Mouse (Mus musculus) forebrain, embryonic 13.5 days (tissue): ENCODE measurements around the gene Crtc1. TPM values are rescaled to one million over a fixed set of nuclear protein-coding genes. Genes with fewer than 3 reads are reported as not detected.

Experiments
- ATAC-seq: fragments of 200-750 bp; cut with Nextera tagmentation; 2 replicates; pipeline ENCODE4 v1.8.0; 2017
- H3K27ac ChIP-seq: fragments of 300-500 bp; sonication (generic); 2 replicates; pipeline ENCODE4 v1.5.1; 2015; ENCODE audit warnings: inconsistent platforms, mild to moderate bottlenecking, moderate library complexity
- H3K27me3 ChIP-seq: fragments of 300-500 bp; sonication (generic); 2 replicates; pipeline ENCODE4 v1.6.1; 2015; ENCODE audit warnings: mild to moderate bottlenecking, inconsistent platforms
- H3K36me3 ChIP-seq: fragments of 300-500 bp; sonication (generic); 2 replicates; pipeline ENCODE4 v1.6.1; 2015; ENCODE audit warnings: mild to moderate bottlenecking, inconsistent platforms; ENCODE audit not compliant: poor library complexity, severe bottlenecking
- H3K4me1 ChIP-seq: fragments of 300-500 bp; sonication (generic); 2 replicates; pipeline ENCODE4 v1.6.1; 2015; ENCODE audit warnings: inconsistent platforms
- H3K4me2 ChIP-seq: fragments of 300-500 bp; sonication (generic); 2 replicates; pipeline ENCODE4 v1.6.1; 2015; ENCODE audit warnings: inconsistent platforms, mild to moderate bottlenecking, moderate library complexity
- H3K4me3 ChIP-seq: fragments of 300-500 bp; sonication (generic); 2 replicates; pipeline ENCODE4 v1.5.1; 2015; ENCODE audit warnings: mild to moderate bottlenecking, inconsistent platforms
- H3K9ac ChIP-seq: fragments of 300-500 bp; sonication (generic); 2 replicates; pipeline ENCODE4 v1.6.1; 2015; ENCODE audit warnings: mild to moderate bottlenecking, inconsistent platforms
- H3K9me3 ChIP-seq: fragments of 300-500 bp; sonication (generic); replicated peaks from 2 replicates; pipeline ENCODE4 v1.6.1; 2016; ENCODE audit warnings: inconsistent platforms
- WGBS: fragments of 180-500 bp; shearing (Covaris S2); methylation state at CpG from one replicate; pipeline ENCODE4 v1.1.7; 2015; 5-methylcytosine and 5-hydroxymethylcytosine counted together
- polyA plus RNA-seq: library from polyadenylated mRNA; unstranded; fragments of >200 nt; fragmentation: Nextera tagmentation; extraction: Ambion mirVana; gene quantifications from 2 replicates; pipeline ENCODE4 v1.2.1, GENCODE M21; 2015

Gene Crtc1
- polyA plus RNA-seq, 1 experiment from 2014 or later, result 23.4 TPM

GRCm38 (mm10) chr8:70460606-70461005, 21.2 kb upstream of the Crtc1 start:
- WGBS, result 84% methylated on average over 9 of the region's 9 CpGs
- Histone ChIP-seq H3K4me1 (peaks cover 6% of the 10 kb centered on the region; the same call in 1 of the 2 replicates), H3K27me3 (no peaks in the 10 kb centered on the region), H3K9ac (no peak overlapping the region), H3K36me3 (0 out of 2 replicates have a peak, but pooled peaks cover 6% of the 10 kb centered on the region), H3K4me2 (no peak overlapping the region), H3K9me3 (no peaks in the 10 kb centered on the region; the same call in 1 of the 2 replicates), H3K4me3 (no peak overlapping the region), H3K27ac (no peak overlapping the region)
- no peak for ATAC-seq

DNA sequence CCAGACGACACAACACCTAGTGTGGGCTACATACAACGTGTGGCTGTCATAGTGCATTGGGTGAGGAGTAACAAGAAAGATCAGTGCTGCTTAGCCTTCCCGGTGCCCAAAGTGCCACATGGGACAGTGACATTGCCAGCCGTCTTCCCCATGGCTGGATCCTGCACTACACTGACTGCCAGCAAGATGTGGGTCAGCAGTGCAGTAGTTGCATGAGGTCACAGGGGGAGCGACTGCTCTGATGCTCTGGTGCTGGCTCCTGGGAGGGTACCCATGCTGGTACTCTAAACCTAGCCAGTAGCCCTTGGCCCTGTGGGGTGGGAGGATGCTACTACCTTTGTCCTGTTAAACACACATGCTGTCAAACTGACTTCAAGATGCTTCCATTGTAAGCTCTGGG, 20.8 kb upstream of the Crtc1 start:
- Histone ChIP-seq H3K27me3 (no peaks in the 10 kb centered on the region), H3K36me3 (0 out of 2 replicates have a peak, but pooled peaks cover 6% of the 10 kb centered on the region), H3K4me3 (no peak overlapping the region), H3K27ac (no peak overlapping the region), H3K4me2 (no peak overlapping the region), H3K9ac (no peak overlapping the region), H3K4me1 (peaks cover 6% of the 10 kb centered on the region; the same call in 1 of the 2 replicates), H3K9me3 (no peaks in the 10 kb centered on the region; the same call in 1 of the 2 replicates)
- no peak for ATAC-seq
- 87% methylated on average over 5 of the region's 5 CpGs for WGBS

- Histone ChIP-seq H3K4me1 (peaks cover 6% of the 10 kb centered on the region; the same call in 1 of the 2 replicates), H3K4me3 (no peak overlapping the region)
- WGBS, result 95% methylated on average over 2 of the region's 2 CpGs
These were observed 20.3 kb upstream of the Crtc1 start for GRCm38 (mm10) chr8:70459636-70460035.

DNA sequence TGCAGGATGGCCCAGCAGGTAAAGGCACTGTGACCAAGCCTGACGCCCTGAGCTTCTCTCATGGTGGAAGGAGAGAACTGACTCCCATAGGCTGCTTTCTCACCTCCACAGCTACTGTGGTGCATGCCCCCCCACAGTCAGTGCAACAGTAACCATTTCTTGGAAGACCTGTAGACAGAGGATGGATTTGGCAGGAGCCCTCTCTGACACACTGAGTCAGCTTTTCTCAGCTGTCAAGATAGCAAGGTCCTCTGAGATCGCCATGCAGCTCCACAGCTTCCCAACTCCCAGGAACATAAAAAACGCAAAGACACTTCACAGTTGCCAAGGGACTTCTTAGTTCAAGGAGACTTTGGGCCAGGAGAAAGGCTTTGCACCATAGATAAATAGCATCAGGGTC, 19.1 kb upstream of the Crtc1 start:
- no peak overlapping the region for H3K9ac ChIP-seq

More at GRCm38 (mm10) chr8:70459636-70460035, 20.3 kb upstream of the Crtc1 start:
- Histone ChIP-seq H3K27me3 (no peaks in the 10 kb centered on the region), H3K9ac (no peak overlapping the region), H3K9me3 (no peaks in the 10 kb centered on the region; the same call in 1 of the 2 replicates), H3K4me2 (no peak overlapping the region), H3K27ac (no peak overlapping the region), H3K36me3 (0 out of 2 replicates have a peak, but pooled peaks cover 6% of the 10 kb centered on the region)
- no peak for ATAC-seq

DNA sequence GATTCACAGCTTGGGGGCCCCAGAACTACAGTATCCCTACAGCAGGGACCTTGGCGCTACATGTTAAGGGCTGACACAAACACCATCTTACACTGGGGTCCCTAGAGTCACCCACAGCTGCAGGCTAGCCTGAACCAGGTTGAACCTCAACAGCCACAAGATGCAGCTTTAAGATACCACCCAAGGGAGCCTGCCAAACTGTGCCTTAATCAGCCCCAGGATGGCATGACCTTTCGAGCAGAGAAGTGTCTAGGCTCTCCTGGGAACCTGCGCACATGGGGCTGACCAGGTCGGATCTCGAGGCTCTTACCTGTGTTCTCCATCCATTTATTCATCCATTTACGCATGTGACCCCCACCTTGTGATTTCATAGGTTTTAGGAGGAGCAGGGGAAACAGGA, 18.5 kb upstream of the Crtc1 start:
- H3K9ac ChIP-seq, result no peak overlapping the region
- no peaks in the 10 kb centered on the region for H3K4me1 ChIP-seq
- ATAC-seq, result no peak
- H3K9me3 ChIP-seq, result no peaks in the 10 kb centered on the region; the same call in 1 of the 2 replicates
- no peak overlapping the region for H3K4me3 ChIP-seq
- no peak overlapping the region for H3K4me2 ChIP-seq
- H3K36me3 ChIP-seq, result 0 out of 2 replicates have a peak, but pooled peaks cover 6% of the 10 kb centered on the region
- H3K27me3 ChIP-seq, result no peaks in the 10 kb centered on the region
- 89% methylated on average over 6 of the region's 6 CpGs for WGBS
- no peak overlapping the region for H3K27ac ChIP-seq

More for the DNA sequence above, 19.1 kb upstream of the Crtc1 start:
- Histone ChIP-seq H3K36me3 (0 out of 2 replicates have a peak, but pooled peaks cover 6% of the 10 kb centered on the region), H3K9me3 (no peaks in the 10 kb centered on the region; the same call in 1 of the 2 replicates), H3K27me3 (no peaks in the 10 kb centered on the region), H3K27ac (no peak overlapping the region), H3K4me2 (no peak overlapping the region), H3K4me1 (peaks cover 3% of the 10 kb centered on the region; the same call in 1 of the 2 replicates), H3K4me3 (no peak overlapping the region)
- no peak for ATAC-seq
- 82% methylated on average over 3 of the region's 3 CpGs for WGBS

DNA sequence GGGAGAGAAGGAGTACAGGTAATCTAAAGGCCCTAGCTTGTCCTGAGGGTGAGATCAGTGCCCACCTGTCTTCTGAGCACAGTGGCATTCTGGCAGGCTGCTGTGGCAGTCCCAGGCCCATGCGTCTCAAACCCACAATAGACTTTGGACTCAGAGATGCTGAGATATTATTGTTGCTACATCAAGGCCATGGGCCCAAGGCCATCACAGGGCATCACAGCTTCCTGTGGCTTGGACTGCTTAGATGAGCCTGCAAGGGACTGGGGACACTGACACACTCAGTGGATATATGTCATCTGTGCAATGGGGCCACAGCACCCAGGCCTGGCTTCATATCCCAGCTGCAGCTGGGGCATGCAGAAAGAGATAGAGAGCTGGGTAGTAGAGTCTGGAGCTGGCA, 17.6 kb upstream of the Crtc1 start:
- Histone ChIP-seq H3K4me1 (no peaks in the 10 kb centered on the region), H3K36me3 (peaks cover 13% of the 10 kb centered on the region), H3K4me2 (no peak overlapping the region), H3K4me3 (no peak overlapping the region), H3K9ac (peak overlapping the region; percentile 26; the same call in 1 of the 2 replicates), H3K27ac (no peak overlapping the region), H3K9me3 (no peaks in the 10 kb centered on the region; the same call in 1 of the 2 replicates), H3K27me3 (0 out of 2 replicates have a peak, but pooled peaks cover 5% of the 10 kb centered on the region)
- WGBS, result 92% methylated on average over 1 of the region's 1 CpGs
- ATAC-seq, result no peak

DNA sequence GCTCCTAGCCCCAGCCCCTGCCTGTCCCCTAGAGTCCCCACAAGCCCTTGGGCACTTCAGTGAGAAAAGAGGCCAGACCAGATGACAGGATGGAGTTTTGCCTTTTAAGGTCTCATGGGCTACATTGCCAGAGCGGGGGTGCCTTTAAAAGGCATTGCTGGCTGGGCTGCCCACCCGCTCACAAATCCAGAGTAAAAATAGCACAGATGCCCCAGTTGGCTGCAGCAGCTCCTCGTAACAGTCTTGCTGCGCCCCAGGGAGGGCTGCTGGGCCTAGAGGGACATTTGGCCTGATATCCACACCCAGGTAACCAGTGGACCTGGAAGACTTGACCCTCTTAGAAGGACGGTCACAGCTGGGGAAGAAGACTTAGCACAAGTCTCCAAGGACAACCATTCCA, 14.5 kb upstream of the Crtc1 start:
- H3K36me3 ChIP-seq, result peaks cover 29% of the 10 kb centered on the region
- WGBS, result 90% methylated on average over 5 of the region's 5 CpGs
- no peak overlapping the region for H3K27ac ChIP-seq
- H3K4me3 ChIP-seq, result no peak overlapping the region
- no peaks in the 10 kb centered on the region for H3K4me1 ChIP-seq
- H3K9me3 ChIP-seq, result no peaks in the 10 kb centered on the region
- no peak for ATAC-seq
- H3K9ac ChIP-seq, result no peak overlapping the region
- 0 out of 2 replicates have a peak, but pooled peaks cover 5% of the 10 kb centered on the region for H3K27me3 ChIP-seq
- H3K4me2 ChIP-seq, result no peak overlapping the region

DNA sequence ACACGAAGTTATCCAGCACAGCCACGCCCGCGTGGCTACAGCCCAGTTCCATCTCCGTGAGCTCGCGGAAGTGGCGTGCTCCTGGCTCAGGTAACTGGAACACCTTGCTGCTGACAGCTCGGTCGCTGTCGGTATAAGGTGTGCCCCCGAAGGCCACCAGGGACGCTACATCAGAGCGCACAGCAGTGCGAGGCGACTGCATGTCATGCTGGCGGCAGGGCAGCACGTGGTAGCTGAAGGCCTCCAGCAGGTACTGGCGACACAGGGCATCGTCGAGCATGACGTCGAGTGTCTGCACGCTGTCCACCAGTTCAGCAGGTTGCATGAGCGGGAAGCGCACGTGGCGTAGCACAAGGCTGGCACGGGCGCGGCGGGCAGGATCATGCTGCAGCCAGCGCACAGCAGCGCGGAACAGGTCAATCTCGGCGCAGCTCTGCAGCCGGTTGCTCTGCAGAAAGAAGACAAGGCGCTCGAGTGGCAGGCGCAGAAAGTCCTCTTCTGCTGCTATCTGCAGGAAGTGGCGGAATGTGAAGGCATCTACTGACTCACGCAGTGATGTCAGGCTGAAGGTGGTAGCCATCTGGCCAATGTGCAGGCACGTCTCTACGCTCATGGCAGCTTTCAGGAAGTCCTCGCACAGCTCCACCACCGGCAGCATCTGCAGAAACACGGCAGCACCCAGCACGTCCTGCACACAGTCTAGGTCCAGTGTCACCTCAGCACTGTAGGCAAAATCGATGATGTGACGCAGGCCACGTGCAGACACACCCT, 13.0 kb upstream of the Crtc1 start:
- Histone ChIP-seq H3K4me1 (no peaks in the 10 kb centered on the region), H3K9ac (no peak overlapping the region), H3K9me3 (no peaks in the 10 kb centered on the region), H3K4me2 (no peak overlapping the region), H3K36me3 (peaks cover 29% of the 10 kb centered on the region), H3K4me3 (no peak overlapping the region), H3K27me3 (0 out of 2 replicates have a peak, but pooled peaks cover 5% of the 10 kb centered on the region), H3K27ac (no peak overlapping the region)
- no peak for ATAC-seq
- WGBS, result 66% methylated on average over 52 of the region's 52 CpGs

- Histone ChIP-seq H3K9me3 (no peaks in the 10 kb centered on the region), H3K27ac (no peak overlapping the region), H3K4me3 (no peak overlapping the region), H3K27me3 (0 out of 2 replicates have a peak, but pooled peaks cover 5% of the 10 kb centered on the region), H3K36me3 (peaks cover 29% of the 10 kb centered on the region), H3K4me2 (no peak overlapping the region), H3K9ac (no peak overlapping the region), H3K4me1 (no peaks in the 10 kb centered on the region)
- 72% methylated on average over 19 of the region's 19 CpGs for WGBS
- ATAC-seq, result no peak
These were observed 8.5 kb upstream of the Crtc1 start for GRCm38 (mm10) chr8:70447639-70448420.

GRCm38 (mm10) chr8:70445988-70446387, 6.6 kb upstream of the Crtc1 start:
- WGBS, result 78% methylated on average over 1 of the region's 1 CpGs
- Histone ChIP-seq H3K27me3 (no peaks in the 10 kb centered on the region), H3K9ac (no peak overlapping the region), H3K4me2 (no peak overlapping the region), H3K4me1 (no peaks in the 10 kb centered on the region), H3K9me3 (no peaks in the 10 kb centered on the region), H3K27ac (no peak overlapping the region), H3K36me3 (peaks cover 12% of the 10 kb centered on the region), H3K4me3 (no peak overlapping the region)
- no peak for ATAC-seq

DNA sequence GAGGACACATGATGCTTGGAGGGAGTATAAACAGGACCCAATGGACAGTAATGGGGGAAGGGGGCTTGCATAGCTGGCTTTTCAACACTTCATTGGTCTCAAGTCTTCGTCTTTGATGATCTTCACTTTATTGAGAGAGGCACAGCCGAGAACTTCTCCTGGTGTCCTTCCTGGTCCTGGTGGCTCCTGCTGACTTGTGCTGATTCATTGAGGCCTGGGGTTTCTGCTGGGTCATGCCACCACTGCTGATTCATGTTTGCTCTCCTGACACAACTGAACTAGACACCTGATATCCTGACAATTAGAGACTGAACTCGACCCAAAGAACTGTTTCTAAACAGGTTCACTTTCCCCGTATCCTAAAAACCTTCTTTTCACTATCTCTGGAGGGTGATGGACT, 3.9 kb upstream of the Crtc1 start:
- no peaks in the 10 kb centered on the region for H3K9me3 ChIP-seq
- WGBS, result 87% methylated on average over 4 of the region's 4 CpGs
- peaks cover 11% of the 10 kb centered on the region for H3K4me1 ChIP-seq
- H3K4me2 ChIP-seq, result no peak overlapping the region
- no peak overlapping the region for H3K4me3 ChIP-seq
- H3K9ac ChIP-seq, result no peak overlapping the region
- no peaks in the 10 kb centered on the region for H3K27me3 ChIP-seq
- H3K27ac ChIP-seq, result no peak overlapping the region
- no peaks in the 10 kb centered on the region for H3K36me3 ChIP-seq
- no peak for ATAC-seq

- H3K36me3 ChIP-seq, result no peaks in the 10 kb centered on the region
- no peak for ATAC-seq
- H3K4me1 ChIP-seq, result peaks cover 17% of the 10 kb centered on the region
- no peak overlapping the region for H3K4me2 ChIP-seq
- H3K4me3 ChIP-seq, result no peak overlapping the region
- no peaks in the 10 kb centered on the region for H3K9me3 ChIP-seq
- 78% methylated on average over 3 of the region's 3 CpGs for WGBS
- no peak overlapping the region for H3K27ac ChIP-seq
- no peak overlapping the region for H3K9ac ChIP-seq
- no peaks in the 10 kb centered on the region for H3K27me3 ChIP-seq
These were observed 2.2 kb upstream of the Crtc1 start for GRCm38 (mm10) chr8:70441565-70441964.
